Mouse (Mus musculus): ENCODE data around the gene Capn13.
"Not testable (repeated sequence)": the region's sequence is repeated elsewhere in the genome, so short reads cannot be mapped to it uniquely, and the experiment has no call there.

Gene Capn13

GRCm38 (mm10) chr17:73273809-73274208 is 126.9 kb downstream of the Capn13 start:
- no peak for DNase-seq

GRCm38 (mm10) chr17:73271797-73272600 is 128.7 kb downstream of the Capn13 start:
- DNase-seq, result no peak

- DNase-seq, result no peak
These were observed 129.5 kb downstream of the Capn13 start for GRCm38 (mm10) chr17:73270871-73271796.

- no peak for DNase-seq
These were observed 137.6 kb downstream of the Capn13 start for GRCm38 (mm10) chr17:73263077-73263501.

GRCm38 (mm10) chr17:73262558-73262957 is 138.1 kb downstream of the Capn13 start:
- no peak for DNase-seq

GRCm38 (mm10) chr17:73259258-73259657 is 141.4 kb downstream of the Capn13 start:
- DNase-seq, result not testable (repeated sequence)

- DNase-seq, result no peak
These were observed 142.0 kb downstream of the Capn13 start for GRCm38 (mm10) chr17:73258620-73259019.
